Mouse (Mus musculus): ENCODE measurements around the gene Lpp. TPM values are rescaled to one million over a fixed set of nuclear protein-coding genes. Genes with fewer than 3 reads are reported as not detected.

The Lpp gene
- polyA plus RNA-seq, 1 experiment = 8.1 TPM

GRCm38 (mm10) chr16:24441338-24441737 is 48.0 kb downstream of the Lpp start:
- 65% methylated on average over 1 of the region's 1 CpGs for WGBS
- Histone ChIP-seq H3K27ac (ENCODE audit: insufficient read depth, low read length) (no peak overlapping the region), H3K27me3 (ENCODE audit: control insufficient read depth, insufficient read depth, low read length) (no peaks in the 10 kb centered on the region), H3K4me1 (ENCODE audit: control insufficient read depth, insufficient read depth, low read length) (peaks cover 15% of the 10 kb centered on the region), H3K4me3 (replicated peaks; ENCODE audit: insufficient read depth, low read depth, low read length) (no peak overlapping the region)
- TF ChIP-seq POLR2A (IDR thresholded peaks at IDR 0.05; ENCODE audit: borderline replicate concordance, insufficient read depth, low read length) (no peak), CTCF (IDR thresholded peaks at IDR 0.05; ENCODE audit: borderline replicate concordance, insufficient read depth, low read depth, low read length) (no peak)
- DNase-seq = no peak

GRCm38 (mm10) chr16:24442500-24443122 is 49.3 kb downstream of the Lpp start:
- Histone ChIP-seq H3K27ac (ENCODE audit: insufficient read depth, low read length) (no peak overlapping the region), H3K27me3 (ENCODE audit: control insufficient read depth, insufficient read depth, low read length) (no peaks in the 10 kb centered on the region), H3K4me3 (replicated peaks; ENCODE audit: insufficient read depth, low read depth, low read length) (no peak overlapping the region), H3K4me1 (ENCODE audit: control insufficient read depth, insufficient read depth, low read length) (peaks cover 15% of the 10 kb centered on the region)
- TF ChIP-seq POLR2A (IDR thresholded peaks at IDR 0.05; ENCODE audit: borderline replicate concordance, insufficient read depth, low read length) (no peak), CTCF (IDR thresholded peaks at IDR 0.05; ENCODE audit: borderline replicate concordance, insufficient read depth, low read depth, low read length) (no peak)
- 73% methylated on average over 5 of the region's 5 CpGs for WGBS
- DNase-seq = peak in 1 of 2 experiments; percentile 20

GRCm38 (mm10) chr16:24443123-24443515 is 49.8 kb downstream of the Lpp start:
- Histone ChIP-seq H3K4me1 (ENCODE audit: control insufficient read depth, insufficient read depth, low read length) (peaks cover 17% of the 10 kb centered on the region), H3K27me3 (ENCODE audit: control insufficient read depth, insufficient read depth, low read length) (no peaks in the 10 kb centered on the region)

GRCm38 (mm10) chr16:24443555-24443954 is 50.2 kb downstream of the Lpp start:
- Histone ChIP-seq H3K27me3 (ENCODE audit: control insufficient read depth, insufficient read depth, low read length) (no peaks in the 10 kb centered on the region), H3K4me1 (ENCODE audit: control insufficient read depth, insufficient read depth, low read length) (peaks cover 18% of the 10 kb centered on the region), H3K27ac (ENCODE audit: insufficient read depth, low read length) (no peak overlapping the region), H3K4me3 (replicated peaks; ENCODE audit: insufficient read depth, low read depth, low read length) (no peak overlapping the region)
- peak in 1 of 2 experiments; percentile 9 for DNase-seq
- 67% methylated on average over 5 of the region's 5 CpGs for WGBS
- no peak for TF ChIP-seq POLR2A (IDR thresholded peaks at IDR 0.05; ENCODE audit: borderline replicate concordance, insufficient read depth, low read length)
- no peak for TF ChIP-seq CTCF (IDR thresholded peaks at IDR 0.05; ENCODE audit: borderline replicate concordance, insufficient read depth, low read depth, low read length)

More at GRCm38 (mm10) chr16:24443123-24443515, 49.8 kb downstream of the Lpp start:
- no peak for DNase-seq
- WGBS = 87% methylated on average over 7 of the region's 7 CpGs
- TF ChIP-seq POLR2A (IDR thresholded peaks at IDR 0.05; ENCODE audit: borderline replicate concordance, insufficient read depth, low read length) = no peak
- TF ChIP-seq CTCF (IDR thresholded peaks at IDR 0.05; ENCODE audit: borderline replicate concordance, insufficient read depth, low read depth, low read length) = no peak
- no peak overlapping the region for H3K27ac ChIP-seq (ENCODE audit: insufficient read depth, low read length)
- no peak overlapping the region for H3K4me3 ChIP-seq (replicated peaks; ENCODE audit: insufficient read depth, low read depth, low read length)

- DNase-seq = no peak
- Histone ChIP-seq H3K27me3 (ENCODE audit: control insufficient read depth, insufficient read depth, low read length) (no peaks in the 10 kb centered on the region), H3K4me3 (replicated peaks; ENCODE audit: insufficient read depth, low read depth, low read length) (no peak overlapping the region), H3K4me1 (ENCODE audit: control insufficient read depth, insufficient read depth, low read length) (peaks cover 22% of the 10 kb centered on the region), H3K27ac (ENCODE audit: insufficient read depth, low read length) (peak overlapping the region; percentile 14; the same call in 1 of the 2 replicates)
- TF ChIP-seq POLR2A (IDR thresholded peaks at IDR 0.05; ENCODE audit: borderline replicate concordance, insufficient read depth, low read length) (no peak), CTCF (IDR thresholded peaks at IDR 0.05; ENCODE audit: borderline replicate concordance, insufficient read depth, low read depth, low read length) (no peak)
- WGBS = 78% methylated on average over 4 of the region's 4 CpGs
These were observed 51.5 kb downstream of the Lpp start for GRCm38 (mm10) chr16:24444818-24445217.

- TF ChIP-seq POLR2A (IDR thresholded peaks at IDR 0.05; ENCODE audit: borderline replicate concordance, insufficient read depth, low read length) (no peak), CTCF (IDR thresholded peaks at IDR 0.05; ENCODE audit: borderline replicate concordance, insufficient read depth, low read depth, low read length) (no peak)
- DNase-seq = no peak
- H3K4me3 ChIP-seq (replicated peaks; ENCODE audit: insufficient read depth, low read depth, low read length) = no peak overlapping the region
- peaks cover 24% of the 10 kb centered on the region for H3K4me1 ChIP-seq (ENCODE audit: control insufficient read depth, insufficient read depth, low read length)
- WGBS = 30% methylated on average over 3 of the region's 3 CpGs
- H3K27ac ChIP-seq (ENCODE audit: insufficient read depth, low read length) = no peak overlapping the region
- H3K27me3 ChIP-seq (ENCODE audit: control insufficient read depth, insufficient read depth, low read length) = no peaks in the 10 kb centered on the region
These were observed 52.2 kb downstream of the Lpp start for GRCm38 (mm10) chr16:24445473-24445872.

GRCm38 (mm10) chr16:24446449-24446848 is 53.1 kb downstream of the Lpp start:
- H3K27me3 ChIP-seq (ENCODE audit: control insufficient read depth, insufficient read depth, low read length) = no peaks in the 10 kb centered on the region
- TF ChIP-seq POLR2A (IDR thresholded peaks at IDR 0.05; ENCODE audit: borderline replicate concordance, insufficient read depth, low read length) (no peak), CTCF (IDR thresholded peaks at IDR 0.05; ENCODE audit: borderline replicate concordance, insufficient read depth, low read depth, low read length) (no peak)
- DNase-seq = no peak
- H3K27ac ChIP-seq (ENCODE audit: insufficient read depth, low read length) = no peak overlapping the region
- WGBS = 78% methylated on average over 1 of the region's 1 CpGs
- H3K4me1 ChIP-seq (ENCODE audit: control insufficient read depth, insufficient read depth, low read length) = peaks cover 27% of the 10 kb centered on the region
- H3K4me3 ChIP-seq (replicated peaks; ENCODE audit: insufficient read depth, low read depth, low read length) = no peak overlapping the region

All from cerebellum, adult 2 months (tissue).